Mouse (Mus musculus) gastrocnemius, postnatal 25 days (tissue): ENCODE results near the gene Bace1. TPM values are rescaled to one million over a fixed set of nuclear protein-coding genes. Genes with fewer than 3 reads are reported as not detected.

Experiments
- DNase-seq: peaks from one replicate; pipeline ENCODE4 v3.0.0; 2022
- total RNA-seq, 2 experiments: library from RNA; stranded (reverse); gene quantifications; 1 replicate in 1 of 2; 2 replicates in 1 of 2; pipeline ENCODE4 v1.2.3; 2021

Bace1 gene
- total RNA-seq, 2 experiments from 2014 or later = 34.1 to 43.6 TPM

- DNase-seq = no peak
Observed at GRCm38 (mm10) chr9:45893681-45894080, 55.3 kb downstream of the Bace1 start.

- no peak for DNase-seq
Observed at GRCm38 (mm10) chr9:45905196-45905595, 66.8 kb downstream of the Bace1 start.

GRCm38 (mm10) chr9:45905811-45906237, 67.4 kb downstream of the Bace1 start:
- DNase-seq = no peak

GRCm38 (mm10) chr9:45906355-45907077, 68.1 kb downstream of the Bace1 start, which contains the start of the genes Pcsk7 and Rnf214:
Gene Pcsk7 (plus strand): TSS chr9:45906497.
Gene Rnf214 (minus strand): TSS chr9:45906911.
- DNase-seq = peak; percentile 92

- no peak for DNase-seq
Observed at GRCm38 (mm10) chr9:45907078-45907428, 68.7 kb downstream of the Bace1 start.

- DNase-seq = no peak
Observed at GRCm38 (mm10) chr9:45910995-45911394, 72.6 kb downstream of the Bace1 start.

- DNase-seq = peak; percentile 27
Observed at GRCm38 (mm10) chr9:45911673-45912072, 73.3 kb downstream of the Bace1 start.

Other genes starting within 250 kb of the Bace1 start
- gene Cep164, start 9.9 kb upstream of the Bace1 start, total RNA-seq = 1 to 10 TPM; 2.6 to 3.0 TPM
- gene Pcsk7, start 67.9 kb downstream of the Bace1 start, total RNA-seq = 10 to 100 TPM in 1 of 2 experiments, 1 to 10 TPM in 1; 9.6 to 10.0 TPM
- 10 to 100 TPM; 20.6 to 22.7 TPM for gene Rnf214, start 68.3 kb downstream of the Bace1 start, total RNA-seq
- gene Tagln, start 97.5 kb downstream of the Bace1 start, total RNA-seq = 100 to 1,000 TPM in 1 of 2 experiments, 10 to 100 TPM in 1; 37.7 to 102 TPM
- 10 to 100 TPM; 67.9 to 70.2 TPM for gene Sidt2, start 116.7 kb downstream of the Bace1 start, total RNA-seq
- 10 to 100 TPM; 27.8 to 32.2 TPM for gene Pafah1b2, start 174.1 kb downstream of the Bace1 start, total RNA-seq
- 10 to 100 TPM; 34.7 to 38.9 TPM for gene Sik3, start 174.2 kb downstream of the Bace1 start, total RNA-seq